In the genomic region with DNA sequence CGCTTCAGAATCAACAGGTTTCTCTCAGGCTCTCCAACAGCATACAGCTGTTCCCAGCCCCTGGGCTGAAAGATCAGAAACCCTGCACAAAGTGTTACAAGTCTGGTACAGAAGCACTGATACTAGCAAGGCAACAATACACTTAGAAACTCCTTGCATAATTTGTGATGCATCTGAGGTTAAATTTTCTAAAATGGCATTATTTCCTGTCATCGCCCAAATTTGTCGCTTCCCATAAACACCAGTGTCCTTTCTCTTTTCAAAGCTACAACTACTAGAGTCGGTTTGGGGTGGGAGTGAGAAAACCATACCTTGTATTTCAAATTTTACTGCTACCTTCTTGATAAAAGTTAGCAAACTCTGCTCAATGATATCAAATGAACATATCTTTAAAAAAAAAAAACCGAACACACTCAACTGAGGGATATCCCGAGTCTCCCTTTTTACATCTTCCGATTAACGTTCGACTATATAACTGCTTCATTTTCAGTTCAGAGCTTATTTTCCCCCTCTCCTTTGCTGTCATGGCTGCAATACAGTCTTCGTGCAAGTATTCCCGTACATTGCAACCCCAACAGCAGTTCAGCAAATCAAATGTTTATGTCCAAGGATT, we compare ENCODE assay signal across 8 mouse cellular contexts. TPM values are rescaled to one million over a fixed set of nuclear protein-coding genes. Genes with fewer than 3 reads are reported as not detected.
A peak's percentile ranks its signal among the peaks of the same experiment; 100 is the strongest.
DNase-seq lines count a peak whose midpoint lies in the region; ATAC-seq and TF ChIP-seq lines count a peak whose summit lies in the region.

No protein-coding gene starts in this region.

- TF ChIP-seq CTCF in lung, embryonic 14.5 days (IDR thresholded peaks at IDR 0.05; ENCODE audit: low read depth): no peak
- TF ChIP-seq CTCF in intestine, postnatal 0 days (IDR thresholded peaks at IDR 0.05; ENCODE audit: low read depth): no peak
- no peak for TF ChIP-seq CTCF in small intestine, adult 2 months (IDR thresholded peaks at IDR 0.05; ENCODE audit: extremely low read depth, insufficient read length, insufficient replicate concordance, low read depth, low read length)

- H3K9me3 ChIP-seq in lung, embryonic 14.5 days (ENCODE audit: low read depth, low read length): no peaks in the 10 kb centered on the region
- H3K9me3 ChIP-seq in embryonic facial prominence, embryonic 11.5 days (replicated peaks; ENCODE audit: control insufficient read depth, low read length): no peaks in the 10 kb centered on the region
- H3K9me3 ChIP-seq in intestine, postnatal 0 days (ENCODE audit: control insufficient read depth): no peaks in the 10 kb centered on the region

- WGBS in lung, embryonic 14.5 days: 3% methylated on average over 11 of the region's 11 CpGs
- 7% methylated on average over 11 of the region's 11 CpGs for WGBS in embryonic facial prominence, embryonic 11.5 days
- 3% methylated on average over 11 of the region's 11 CpGs for WGBS in intestine, postnatal 0 days
- 1% methylated on average over 11 of the region's 11 CpGs for WGBS in small intestine, adult 2 months

- H3K27ac ChIP-seq in lung, embryonic 14.5 days (ENCODE audit: low read depth): peak overlapping the region; percentile 100
- peak overlapping the region; percentile 98 for H3K27ac ChIP-seq in embryonic facial prominence, embryonic 11.5 days (replicated peaks; ENCODE audit: low read depth, low read length)
- peak overlapping the region; percentile 99 for H3K27ac ChIP-seq in intestine, postnatal 0 days (ENCODE audit: low read depth, low read length)
- peak overlapping the region; percentile 76 for H3K27ac ChIP-seq in small intestine, adult 2 months (ENCODE audit: insufficient read depth, low read depth, low read length)

- DNase-seq in lung, embryonic 14.5 days: peak; percentile 36
- no peak for DNase-seq in lung, postnatal 10 days
- no peak for DNase-seq in embryonic facial prominence, embryonic 11.5 days (ENCODE audit: low spot score)
- no peak for DNase-seq in urinary bladder, postnatal 36 days (ENCODE audit: low spot score in 2 of 2)
- DNase-seq in layer of hippocampus, adult 11-12 months (ENCODE audit: low spot score): no peak
- no peak for DNase-seq in cerebellum, postnatal 25 days

- ATAC-seq in lung, embryonic 14.5 days (ENCODE audit: insufficient read depth): no peak
- ATAC-seq in embryonic facial prominence, embryonic 11.5 days (replicated peaks; ENCODE audit: insufficient number of reproducible peaks, low FRiP score, low TSS enrichment, low read depth): no peak
- no peak for ATAC-seq in intestine, postnatal 0 days

- no peaks in the 10 kb centered on the region for H3K27me3 ChIP-seq in lung, embryonic 14.5 days (ENCODE audit: insufficient read depth, low read length)
- no peaks in the 10 kb centered on the region for H3K27me3 ChIP-seq in embryonic facial prominence, embryonic 11.5 days (ENCODE audit: control insufficient read depth, insufficient read depth, low read length)
- H3K27me3 ChIP-seq in intestine, postnatal 0 days (replicated peaks; ENCODE audit: control insufficient read depth, insufficient read depth, low read length): no peaks in the 10 kb centered on the region
- no peaks in the 10 kb centered on the region for H3K27me3 ChIP-seq in small intestine, adult 2 months (ENCODE audit: control insufficient read depth, insufficient read depth, low read length)

- peaks cover 44% of the 10 kb centered on the region for H3K36me3 ChIP-seq in lung, embryonic 14.5 days (ENCODE audit: insufficient read depth)
- peaks cover 6% of the 10 kb centered on the region for H3K36me3 ChIP-seq in embryonic facial prominence, embryonic 11.5 days (replicated peaks; ENCODE audit: control insufficient read depth, insufficient read depth, low read depth, low read length)
- H3K36me3 ChIP-seq in intestine, postnatal 0 days (ENCODE audit: control insufficient read depth, insufficient read depth): peaks cover 31% of the 10 kb centered on the region
- H3K36me3 ChIP-seq in small intestine, adult 2 months (ENCODE audit: control insufficient read depth, insufficient read depth, low read length): peaks cover 27% of the 10 kb centered on the region

- peak overlapping the region; percentile 98 for H3K4me3 ChIP-seq in lung, embryonic 14.5 days (ENCODE audit: low read depth, low read length)
- H3K4me3 ChIP-seq in embryonic facial prominence, embryonic 11.5 days (ENCODE audit: low read depth, low read length): peak overlapping the region; percentile 81
- H3K4me3 ChIP-seq in intestine, postnatal 0 days (ENCODE audit: low read depth, low read length): peak overlapping the region; percentile 90
- peak overlapping the region; percentile 85 for H3K4me3 ChIP-seq in small intestine, adult 2 months (ENCODE audit: low read depth, low read length)

- 0 out of 2 replicates have a peak, but pooled peaks cover 6% of the 10 kb centered on the region for H3K4me1 ChIP-seq in lung, embryonic 14.5 days (ENCODE audit: insufficient read depth)
- no peaks in the 10 kb centered on the region for H3K4me1 ChIP-seq in embryonic facial prominence, embryonic 11.5 days (ENCODE audit: control insufficient read depth, insufficient read depth, low read length)
- no peaks in the 10 kb centered on the region for H3K4me1 ChIP-seq in intestine, postnatal 0 days (replicated peaks; ENCODE audit: control insufficient read depth, insufficient read depth, low read length)
- H3K4me1 ChIP-seq in small intestine, adult 2 months (ENCODE audit: control insufficient read depth, insufficient read depth, insufficient read length, low read length): no peaks in the 10 kb centered on the region; the same call in 1 of the 2 replicates

- no peak for TF ChIP-seq POLR2A in small intestine, adult 2 months (IDR thresholded peaks at IDR 0.05; ENCODE audit: low read depth, low read length)

- H3K4me2 ChIP-seq in lung, embryonic 14.5 days: peak overlapping the region; percentile 71
- H3K4me2 ChIP-seq in embryonic facial prominence, embryonic 11.5 days (ENCODE audit: low read depth, low read length): peak overlapping the region; percentile 42
- H3K4me2 ChIP-seq in intestine, postnatal 0 days (replicated peaks; ENCODE audit: low read depth): peak overlapping the region; percentile 87

- peak overlapping the region; percentile 98 for H3K9ac ChIP-seq in lung, embryonic 14.5 days
- peak overlapping the region; percentile 99 for H3K9ac ChIP-seq in embryonic facial prominence, embryonic 11.5 days (replicated peaks; ENCODE audit: low read length)
- peak overlapping the region; percentile 95 for H3K9ac ChIP-seq in intestine, postnatal 0 days (ENCODE audit: low read depth, low read length)

RNA-seq across cellular contexts. Expression of gene Sumo2, which starts 1.2 kb away (rescaled TPM):
- polyA plus RNA-seq in lung, embryonic 14.5 days (2014; fragmentation: Nextera tagmentation; extraction: Ambion mirVana): 1,096 and 1,118 TPM in 2 replicates
- 1,638 and 1,712 TPM in 2 replicates for polyA plus RNA-seq in embryonic facial prominence, embryonic 11.5 days (2014; fragmentation: Nextera tagmentation; extraction: Ambion mirVana)
- 404 and 414 TPM in 2 replicates for polyA plus RNA-seq in intestine, postnatal 0 days (2015; fragmentation: Nextera tagmentation; extraction: Ambion mirVana)
- 3.6 and 7.0 TPM in 2 replicates for polyA plus RNA-seq in small intestine, adult 2 months (2012; rRNA removed)

RNA-seq across cellular contexts. Expression of gene Jpt1, which starts 20.7 kb away (rescaled TPM):
- polyA plus RNA-seq in lung, embryonic 14.5 days (2014; fragmentation: Nextera tagmentation; extraction: Ambion mirVana): 518 and 521 TPM in 2 replicates
- polyA plus RNA-seq in embryonic facial prominence, embryonic 11.5 days (2014; fragmentation: Nextera tagmentation; extraction: Ambion mirVana): 654 and 692 TPM in 2 replicates
- polyA plus RNA-seq in intestine, postnatal 0 days (2015; fragmentation: Nextera tagmentation; extraction: Ambion mirVana): 255 and 263 TPM in 2 replicates
- polyA plus RNA-seq in small intestine, adult 2 months (2012; rRNA removed): 210 and 430 TPM in 2 replicates

RNA-seq across cellular contexts. Expression of gene Nup85, which starts 29.4 kb away (rescaled TPM):
- polyA plus RNA-seq in lung, embryonic 14.5 days (2014; fragmentation: Nextera tagmentation; extraction: Ambion mirVana): 203 and 213 TPM in 2 replicates
- 204 and 210 TPM in 2 replicates for polyA plus RNA-seq in embryonic facial prominence, embryonic 11.5 days (2014; fragmentation: Nextera tagmentation; extraction: Ambion mirVana)
- 30.4 and 31.5 TPM in 2 replicates for polyA plus RNA-seq in intestine, postnatal 0 days (2015; fragmentation: Nextera tagmentation; extraction: Ambion mirVana)
- 12.6 and 16.8 TPM in 2 replicates for polyA plus RNA-seq in small intestine, adult 2 months (2012; rRNA removed)

RNA-seq across cellular contexts. Expression of gene Nt5c, which starts 43.2 kb away (rescaled TPM):
- polyA plus RNA-seq in lung, embryonic 14.5 days (2014; fragmentation: Nextera tagmentation; extraction: Ambion mirVana): 76.0 and 79.4 TPM in 2 replicates
- 67.4 and 70.7 TPM in 2 replicates for polyA plus RNA-seq in embryonic facial prominence, embryonic 11.5 days (2014; fragmentation: Nextera tagmentation; extraction: Ambion mirVana)
- polyA plus RNA-seq in intestine, postnatal 0 days (2015; fragmentation: Nextera tagmentation; extraction: Ambion mirVana): 189 and 194 TPM in 2 replicates
- polyA plus RNA-seq in small intestine, adult 2 months (2012; rRNA removed): 56.8 and 132 TPM in 2 replicates

RNA-seq across cellular contexts. Expression of gene Armc7, which starts 59.4 kb away (rescaled TPM):
- 5.7 and 8.0 TPM in 2 replicates for polyA plus RNA-seq in lung, embryonic 14.5 days (2014; fragmentation: Nextera tagmentation; extraction: Ambion mirVana)
- 8.1 and 8.7 TPM in 2 replicates for polyA plus RNA-seq in embryonic facial prominence, embryonic 11.5 days (2014; fragmentation: Nextera tagmentation; extraction: Ambion mirVana)
- 6.9 and 7.0 TPM in 2 replicates for polyA plus RNA-seq in intestine, postnatal 0 days (2015; fragmentation: Nextera tagmentation; extraction: Ambion mirVana)
- polyA plus RNA-seq in small intestine, adult 2 months (2012; rRNA removed): 13.2 and 16.3 TPM in 2 replicates

Comparison
In these comparisons a context has a peak if more than half of its experiments do, and no peak if none do; other contexts are left out.
1. RNA of gene Sumo2, which starts 1.2 kb away (polyA plus RNA-seq): 1,638 to 1,712 TPM in embryonic facial prominence, embryonic 11.5 days, 1,096 to 1,118 TPM in lung, embryonic 14.5 days and 404 to 414 TPM in intestine, postnatal 0 days; 3.6 to 7.0 TPM in small intestine, adult 2 months; every median in the first group is over 10 times any median in the second.
2. Peak in every context shown above with its lines, with median percentiles within 50 percentile points of each other: H3K27ac ChIP-seq, H3K4me2 ChIP-seq, H3K4me3 ChIP-seq and H3K9ac ChIP-seq.